Mouse (Mus musculus): ENCODE measurements at regions not wholly inside any gene's neighbourhood (a gene's known extent, or its start where the extent isn't known, plus 50 kb on each side); places are given as distances from the start of the nearest gene placed in this dataset.

DNA sequence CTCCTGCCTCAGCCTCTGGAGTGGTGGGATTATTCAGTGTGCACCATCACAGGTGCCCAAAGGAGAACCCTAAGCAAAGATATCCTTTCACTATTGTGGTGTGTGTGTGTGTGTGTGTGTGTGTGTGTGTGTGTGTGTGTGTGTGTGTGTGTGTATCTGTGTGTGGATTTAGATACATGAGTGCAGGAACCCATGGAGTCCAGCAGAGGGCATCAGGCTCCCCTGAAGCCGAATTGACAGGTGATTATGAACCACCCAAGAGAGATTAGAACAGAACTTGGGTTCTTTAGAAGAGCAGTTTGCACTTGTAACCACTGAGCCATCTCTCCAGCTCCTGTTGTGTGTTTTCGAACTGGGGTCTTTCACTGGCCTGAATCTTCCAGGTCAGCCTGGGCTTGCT lies 310.1 kb upstream of the Tbx3 start:
- DNase-seq, result no peak

DNA sequence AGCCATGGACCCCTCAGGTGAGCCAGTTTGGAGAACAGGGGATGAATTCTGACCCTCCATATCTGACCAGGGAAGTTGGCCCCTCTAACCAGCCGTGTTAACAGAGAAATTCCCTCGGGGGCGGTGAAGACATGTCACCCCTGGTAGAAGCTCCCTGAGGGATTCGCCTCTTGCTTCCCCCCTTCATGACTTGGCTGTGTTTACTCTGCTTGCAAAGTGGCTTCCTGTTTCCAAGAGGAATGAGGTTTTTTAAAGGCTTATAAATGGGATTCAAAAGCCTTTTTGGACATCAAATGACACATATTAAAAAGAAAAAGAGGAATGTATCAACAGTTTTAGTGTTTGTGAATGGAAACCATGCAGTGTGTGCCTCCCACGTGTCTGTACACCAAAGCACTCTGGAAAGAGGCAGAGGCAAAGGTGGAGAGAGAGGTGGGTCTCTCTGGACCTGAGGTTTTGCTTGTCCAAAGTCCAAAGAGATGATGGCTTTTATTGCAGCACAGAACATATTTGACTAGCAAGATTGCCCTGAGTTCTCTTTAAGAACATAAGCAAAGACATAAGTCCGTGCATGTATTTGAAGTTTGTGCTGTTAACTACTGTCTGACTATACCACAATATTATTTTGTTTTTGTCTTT lies 308.9 kb upstream of the Tbx3 start:
- DNase-seq, result no peak

DNA sequence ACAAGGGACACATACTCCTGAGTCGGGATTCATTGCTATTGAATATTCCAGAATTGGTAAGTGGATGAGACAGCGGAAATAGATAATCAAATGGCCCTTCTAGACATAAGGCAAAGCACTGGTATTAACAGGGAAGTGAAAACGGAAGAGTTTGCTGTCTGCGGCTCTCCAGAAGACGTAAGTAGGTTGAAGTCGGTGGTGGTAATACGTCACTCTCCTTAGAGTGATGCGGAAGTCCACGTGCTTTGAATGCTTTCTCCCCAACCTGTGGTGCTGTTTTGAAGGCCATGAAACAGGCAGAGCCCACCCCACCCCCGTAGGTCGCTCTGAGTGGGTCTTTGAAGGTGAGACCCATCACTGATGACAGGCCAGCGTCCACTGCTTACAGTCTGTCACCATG lies 308.0 kb upstream of the Tbx3 start:
- DNase-seq, result no peak

DNA sequence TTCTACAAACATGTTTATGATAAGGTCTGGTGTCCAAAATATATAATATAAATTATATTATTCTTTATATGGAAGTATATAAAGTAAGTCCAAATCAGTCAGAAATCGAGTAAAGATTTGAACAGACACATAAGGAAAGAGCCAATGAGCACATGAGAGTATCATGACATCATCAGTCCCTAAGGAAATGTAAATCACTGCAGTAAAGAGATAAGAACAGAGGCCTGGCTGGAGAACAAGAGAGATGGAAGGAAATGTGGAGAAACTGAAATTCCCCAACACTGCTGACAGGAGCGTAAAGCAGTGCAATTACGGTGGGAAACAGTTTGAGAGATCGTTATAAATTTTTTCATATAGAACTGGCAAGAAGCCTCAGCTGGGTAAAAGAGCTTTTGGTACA lies 306.2 kb upstream of the Tbx3 start:
- DNase-seq, result no peak

DNA sequence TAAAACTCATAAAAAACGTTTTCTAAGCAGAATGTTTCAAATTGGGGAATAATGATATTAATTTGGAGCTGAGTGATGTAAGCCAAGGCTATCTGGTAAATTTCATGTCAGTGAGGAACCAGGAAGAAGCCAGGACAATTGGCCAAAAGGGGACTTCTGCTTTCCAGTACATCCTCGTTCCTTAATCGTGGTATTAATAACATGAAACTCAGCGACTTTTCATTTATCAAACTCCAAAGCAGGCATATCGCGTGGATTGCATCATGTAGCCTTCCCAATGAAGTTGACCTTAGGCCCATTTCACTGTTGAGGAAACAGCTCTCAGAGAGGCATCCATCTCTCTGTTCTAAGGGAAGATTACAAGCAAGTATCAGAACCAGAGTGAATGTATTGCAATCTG lies 305.3 kb upstream of the Tbx3 start:
- no peak for DNase-seq

DNA sequence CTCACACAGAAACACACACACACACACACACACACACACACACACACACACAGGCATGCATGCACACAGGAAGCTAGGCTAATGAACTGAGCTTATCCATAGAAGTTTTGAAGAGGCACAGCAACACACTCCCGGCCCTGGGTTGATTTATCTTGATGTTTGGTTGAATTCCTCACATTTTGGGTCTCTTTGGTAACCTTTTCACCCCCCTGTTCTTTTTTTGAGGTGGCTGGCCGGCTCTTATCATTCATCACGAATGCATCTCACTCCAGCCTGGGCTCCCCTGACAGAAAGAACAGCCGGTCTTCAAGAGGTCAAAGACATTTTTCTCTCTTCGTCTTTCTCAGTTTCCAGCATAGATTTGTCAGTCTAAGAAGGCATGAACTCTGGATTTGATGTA lies 304.2 kb upstream of the Tbx3 start:
- DNase-seq, result no peak

DNA sequence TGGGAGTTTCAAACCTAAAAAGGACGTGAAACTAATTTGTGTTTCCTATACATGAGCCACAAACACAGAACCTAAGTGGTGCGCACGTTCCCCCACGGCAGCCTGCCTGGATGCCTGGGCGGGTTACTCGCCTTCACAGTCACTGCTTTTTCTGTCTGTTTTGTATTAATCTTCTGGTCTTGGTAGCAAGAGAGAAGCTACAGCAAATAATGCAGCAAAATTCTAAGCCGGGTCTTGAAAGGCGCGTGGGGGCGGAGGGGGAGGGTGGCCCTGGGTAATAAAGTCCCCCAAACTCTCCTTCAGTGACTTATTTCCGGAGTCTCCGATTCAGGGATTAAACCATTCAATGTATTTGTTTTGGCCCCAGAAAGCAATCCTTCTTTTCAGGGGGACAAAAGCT lies 300.0 kb upstream of the Tbx3 start:
- no peak for DNase-seq

DNA sequence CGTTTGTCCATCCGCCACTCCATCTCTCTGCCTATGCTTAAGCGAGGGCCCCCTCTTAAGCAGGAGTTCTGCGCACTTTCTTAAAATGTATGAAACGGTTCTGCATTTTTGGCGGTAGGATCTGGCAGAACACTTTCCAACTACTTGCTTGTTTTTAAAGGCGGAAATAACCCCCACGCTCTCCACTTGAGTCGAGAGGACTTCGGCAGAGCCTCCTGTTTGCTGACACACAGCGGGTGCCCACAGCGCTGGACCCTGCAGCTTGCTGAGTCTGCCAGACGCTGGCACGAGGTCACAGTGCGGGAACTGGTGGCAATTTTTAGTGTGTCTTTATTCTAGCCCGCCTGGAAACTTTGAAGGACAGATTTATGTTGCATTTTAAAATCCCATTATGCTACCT lies 299.5 kb upstream of the Tbx3 start:
- peak; percentile 34 to 46 for DNase-seq

DNA sequence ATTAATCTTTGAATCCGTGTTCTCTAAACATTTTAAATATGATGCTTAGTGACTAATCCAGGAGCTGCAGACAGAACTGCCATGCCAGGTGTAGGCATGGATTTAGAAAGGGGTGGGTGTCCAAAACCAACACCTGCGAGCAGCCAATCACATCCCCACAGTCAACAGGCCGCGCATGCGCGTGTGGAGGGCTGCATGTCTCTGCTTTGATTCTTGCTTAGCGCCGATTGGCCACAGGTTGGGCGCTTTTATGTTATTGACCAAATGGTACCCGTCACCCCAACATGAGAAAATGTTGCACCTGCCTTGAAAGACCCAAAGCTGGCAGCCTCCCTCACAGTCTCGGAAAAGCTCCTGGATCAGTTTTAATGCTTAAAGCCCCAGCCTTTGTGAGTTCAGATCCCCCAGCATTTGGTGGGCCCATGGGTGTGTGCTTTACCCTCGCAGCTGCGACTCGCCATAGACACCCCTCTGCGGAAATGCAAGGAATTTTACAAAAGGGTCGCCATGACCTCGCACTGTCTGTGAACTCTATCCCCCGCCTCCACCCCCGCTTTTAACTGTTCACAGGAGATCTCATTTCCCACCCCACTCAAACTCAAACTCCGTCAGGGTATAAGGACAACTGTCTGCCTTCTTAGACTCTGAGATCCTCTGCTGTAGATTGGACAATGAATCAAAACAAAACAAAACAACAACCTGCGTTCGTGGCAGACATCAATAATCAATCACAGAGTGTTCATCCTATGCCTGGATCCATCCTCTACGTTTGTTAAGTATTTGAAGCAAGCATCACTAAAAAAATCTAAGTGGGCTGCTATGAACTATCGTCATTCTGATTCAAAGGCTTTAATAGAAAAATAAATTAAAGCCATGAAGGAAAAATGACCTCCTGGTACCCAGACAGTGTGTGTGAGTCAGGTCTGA lies 296.4 kb upstream of the Tbx3 start:
- DNase-seq, result no peak

DNA sequence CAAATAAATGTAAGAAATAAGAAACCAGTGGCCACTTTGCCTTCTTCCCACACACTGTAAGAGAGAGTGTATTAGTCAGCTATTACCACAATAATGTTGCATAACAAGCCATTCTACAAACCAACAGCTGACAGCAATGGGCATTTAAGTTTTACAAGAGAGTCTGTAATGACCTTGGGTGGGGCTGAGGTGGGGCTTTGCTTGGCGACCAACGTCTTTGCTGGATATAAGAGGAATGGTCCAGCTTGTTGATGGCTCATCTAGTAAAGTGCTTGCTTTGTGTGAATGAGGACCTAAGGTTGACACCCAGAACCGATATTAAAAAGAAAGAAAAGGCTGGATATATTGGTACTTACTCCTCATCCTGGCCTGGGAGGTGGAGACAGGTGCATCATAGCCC lies 295.6 kb upstream of the Tbx3 start:
- DNase-seq, result no peak

DNA sequence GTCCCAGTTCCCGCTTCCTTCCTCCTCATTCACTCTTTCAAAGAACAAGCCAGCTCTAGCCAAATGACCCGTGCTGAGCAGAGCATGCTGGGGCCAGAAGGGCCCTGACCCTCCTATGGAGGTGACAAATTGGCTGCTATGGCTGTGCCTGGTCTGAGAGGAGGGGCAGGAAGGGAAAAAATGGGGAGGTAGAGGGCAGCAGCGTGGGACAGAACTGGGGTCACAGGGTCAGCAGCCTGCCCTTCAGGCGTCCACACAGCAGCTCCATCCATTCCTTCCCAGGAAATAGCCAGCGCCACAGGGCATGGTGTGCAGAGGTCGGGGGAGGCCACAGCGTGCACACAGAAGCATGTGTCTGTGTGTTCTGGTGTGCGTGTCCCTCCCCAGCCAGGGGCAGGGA lies 292.2 kb upstream of the Tbx3 start:
- DNase-seq, result no peak

DNA sequence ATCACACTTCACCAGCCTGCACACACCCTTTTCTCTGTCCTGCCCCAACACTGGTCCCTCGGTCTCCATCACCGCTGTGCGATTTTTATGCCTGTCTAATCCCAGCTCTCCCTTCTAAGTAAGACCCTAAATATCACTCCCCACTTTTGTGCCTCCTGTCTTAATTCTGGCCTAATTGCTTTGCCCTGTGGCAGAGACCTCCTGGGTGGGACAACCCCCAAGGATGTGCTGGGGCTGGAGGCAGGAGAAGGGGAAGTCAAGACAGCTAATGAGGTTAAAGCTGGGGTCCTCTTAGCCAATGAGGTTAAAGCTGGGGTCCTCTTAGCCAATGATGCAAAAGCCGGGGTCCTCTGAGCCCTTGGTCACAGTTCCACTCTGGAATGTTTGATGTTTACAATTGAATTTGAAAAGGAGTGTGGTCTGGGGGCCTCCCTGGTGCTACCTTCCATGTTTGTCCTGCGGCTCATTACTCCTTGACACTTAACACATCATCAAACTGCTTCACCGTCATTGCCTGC lies 290.5 kb upstream of the Tbx3 start:
- DNase-seq, result no peak

DNA sequence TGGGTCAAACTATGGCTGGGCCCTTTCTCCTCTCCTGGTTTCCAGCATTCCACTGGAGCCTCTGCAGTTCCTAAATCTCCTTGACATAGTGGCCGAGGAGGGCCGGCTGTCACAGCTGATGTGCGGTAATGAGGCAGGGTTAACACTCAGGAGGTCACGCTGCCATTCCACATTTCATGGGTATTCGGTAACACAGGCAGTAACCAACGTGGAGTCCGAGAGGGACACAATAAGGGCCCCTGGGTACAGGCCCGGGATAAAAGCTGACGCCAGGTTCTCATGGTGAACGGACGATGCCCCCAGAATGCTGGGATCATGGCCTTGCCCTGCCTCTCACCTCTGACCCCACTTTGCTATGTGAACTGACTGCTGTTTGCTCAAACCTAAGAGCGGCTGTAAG lies 289.0 kb upstream of the Tbx3 start:
- DNase-seq, result no peak

DNA sequence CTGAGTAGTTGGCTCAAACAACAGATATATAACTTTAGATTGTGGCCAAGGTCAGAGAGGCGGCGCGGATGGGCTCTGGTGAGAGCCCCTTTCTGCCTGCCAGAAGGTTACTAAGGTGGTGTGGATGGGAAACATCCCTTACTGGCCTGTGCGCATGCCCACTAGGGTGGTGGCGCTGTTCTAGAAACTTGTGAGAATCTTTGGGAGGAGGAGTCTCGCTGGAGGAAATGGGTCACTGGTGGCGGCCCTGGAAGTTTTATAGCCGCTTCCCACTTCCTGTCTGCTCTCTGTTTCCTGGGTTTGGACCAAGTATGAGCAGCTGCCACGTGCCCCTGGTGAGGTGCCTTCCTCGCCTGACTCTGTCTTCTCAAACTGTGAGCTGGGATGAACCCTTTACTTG lies 285.0 kb upstream of the Tbx3 start:
- no peak for DNase-seq

DNA sequence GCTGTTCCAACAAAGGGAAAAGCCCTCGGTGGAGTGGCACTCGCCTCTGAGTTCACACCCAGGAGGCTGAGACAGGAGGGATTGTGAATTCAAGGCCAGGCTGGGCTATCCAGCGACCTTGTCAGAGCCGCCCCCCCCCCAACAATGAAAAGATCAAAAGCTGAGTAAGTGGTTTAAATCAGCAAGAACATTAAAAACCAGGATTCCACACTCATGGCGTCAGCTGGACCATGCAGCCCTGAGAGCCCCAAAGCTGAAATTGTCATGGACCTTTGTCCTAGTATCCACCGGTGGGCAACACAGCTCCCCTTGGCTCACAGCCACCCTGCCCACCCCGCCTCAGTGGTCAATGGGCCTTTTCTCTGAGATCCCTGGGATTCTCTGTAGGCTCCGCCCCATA lies 283.6 kb upstream of the Tbx3 start:
- DNase-seq, result peak in 1 of 2 experiments; percentile 18

DNA sequence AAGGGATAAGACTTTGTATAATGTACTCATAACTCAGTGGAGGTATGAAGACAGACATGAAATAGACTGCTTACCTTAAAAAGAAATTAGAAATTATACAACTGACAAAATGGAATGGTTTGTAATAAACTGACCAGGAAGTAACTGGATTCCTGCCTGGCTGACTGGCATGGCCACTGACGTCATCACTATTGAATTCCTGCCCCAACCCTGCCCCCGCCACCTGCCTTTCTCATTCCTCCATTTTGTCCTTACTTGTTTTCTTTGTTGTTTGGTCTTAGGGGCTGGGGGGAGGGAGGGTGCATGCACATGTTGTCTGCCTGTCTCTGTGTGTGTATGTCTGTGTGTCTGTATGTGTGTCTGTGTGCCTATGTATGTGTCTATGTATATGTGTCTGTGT lies 283.2 kb upstream of the Tbx3 start:
- DNase-seq, result peak in 1 of 2 experiments; percentile 19

DNA sequence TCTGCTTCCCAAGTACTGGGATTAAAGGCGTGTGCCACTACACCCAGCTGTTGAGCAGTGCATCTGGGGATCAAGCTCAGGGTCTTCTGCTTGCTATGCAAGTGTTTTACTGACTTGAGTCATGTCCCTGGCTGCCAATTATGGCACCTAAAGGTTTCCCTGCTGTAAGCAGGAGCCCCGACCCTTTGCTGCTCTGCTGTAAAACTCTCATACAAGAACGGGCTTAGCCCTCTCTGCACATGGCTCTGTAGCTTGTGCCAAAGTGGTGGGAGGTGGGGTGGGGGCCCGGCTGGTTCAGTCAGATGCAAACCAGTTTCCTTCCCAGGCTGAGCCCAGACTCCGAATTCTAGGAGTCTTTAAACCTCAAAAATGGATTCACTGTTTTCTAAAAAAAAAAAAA lies 281.6 kb upstream of the Tbx3 start:
- DNase-seq, result peak; percentile 20 to 24

DNA sequence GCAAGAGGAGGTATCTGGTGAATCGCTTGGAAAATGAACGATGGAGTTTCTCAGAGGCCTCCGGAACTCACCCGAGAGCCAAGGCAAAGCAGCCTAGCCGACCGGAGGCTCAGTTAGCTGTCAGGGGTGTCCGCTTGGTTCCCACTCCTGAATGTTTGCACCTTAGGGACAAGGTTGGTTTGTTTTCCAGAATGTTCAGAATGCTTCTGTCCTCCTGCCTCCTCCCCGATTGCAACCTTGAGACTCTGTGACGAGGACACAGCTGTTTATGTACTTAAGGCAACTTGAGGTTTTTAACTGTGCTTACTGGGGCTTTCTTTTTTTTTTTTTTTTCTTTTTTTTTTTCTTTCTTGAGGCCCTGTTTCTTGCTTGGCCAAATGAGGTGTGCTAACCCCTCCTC lies 281.1 kb upstream of the Tbx3 start:
- DNase-seq, result peak; percentile 26 to 43

DNA sequence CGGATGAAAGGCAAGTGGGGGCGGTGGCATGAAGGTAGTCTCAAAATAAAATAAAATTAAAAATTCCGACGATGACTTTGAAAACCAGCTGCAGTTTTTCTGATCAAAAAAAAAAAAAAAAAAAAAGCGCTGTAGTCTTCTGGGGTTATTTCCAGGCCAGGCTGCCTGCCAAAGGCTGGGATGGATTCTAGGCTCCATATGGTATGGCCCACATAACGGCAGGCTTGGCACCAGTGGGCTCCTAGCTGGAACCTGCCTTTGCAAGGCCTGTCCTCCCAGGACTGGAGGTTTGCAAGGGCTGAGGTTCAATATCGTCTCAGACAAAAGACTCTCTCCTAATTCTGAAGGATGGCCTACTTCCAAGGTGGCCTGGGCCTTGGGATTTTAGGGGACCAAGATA lies 280.6 kb upstream of the Tbx3 start:
- DNase-seq, result peak; percentile 88 to 89

DNA sequence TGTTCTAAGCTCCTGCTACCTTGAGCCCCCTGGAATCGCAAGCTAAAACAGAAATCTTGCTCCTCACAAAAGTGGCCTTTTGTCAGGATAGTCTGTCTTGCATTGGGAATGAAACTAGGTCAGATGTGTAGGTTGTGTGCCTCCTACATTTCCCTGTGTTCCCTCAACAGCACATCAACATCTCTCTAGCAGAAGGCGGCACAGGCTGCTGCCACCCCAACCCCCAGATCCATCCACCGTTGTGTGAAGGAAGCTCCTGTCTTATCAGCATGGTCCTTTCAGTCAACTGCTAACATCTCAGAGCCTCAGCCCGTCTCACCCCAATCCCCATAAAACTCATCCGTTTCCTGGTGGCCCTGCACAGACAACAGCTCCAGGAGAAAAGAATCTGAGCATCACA lies 272.0 kb upstream of the Tbx3 start:
- no peak for DNase-seq

DNA sequence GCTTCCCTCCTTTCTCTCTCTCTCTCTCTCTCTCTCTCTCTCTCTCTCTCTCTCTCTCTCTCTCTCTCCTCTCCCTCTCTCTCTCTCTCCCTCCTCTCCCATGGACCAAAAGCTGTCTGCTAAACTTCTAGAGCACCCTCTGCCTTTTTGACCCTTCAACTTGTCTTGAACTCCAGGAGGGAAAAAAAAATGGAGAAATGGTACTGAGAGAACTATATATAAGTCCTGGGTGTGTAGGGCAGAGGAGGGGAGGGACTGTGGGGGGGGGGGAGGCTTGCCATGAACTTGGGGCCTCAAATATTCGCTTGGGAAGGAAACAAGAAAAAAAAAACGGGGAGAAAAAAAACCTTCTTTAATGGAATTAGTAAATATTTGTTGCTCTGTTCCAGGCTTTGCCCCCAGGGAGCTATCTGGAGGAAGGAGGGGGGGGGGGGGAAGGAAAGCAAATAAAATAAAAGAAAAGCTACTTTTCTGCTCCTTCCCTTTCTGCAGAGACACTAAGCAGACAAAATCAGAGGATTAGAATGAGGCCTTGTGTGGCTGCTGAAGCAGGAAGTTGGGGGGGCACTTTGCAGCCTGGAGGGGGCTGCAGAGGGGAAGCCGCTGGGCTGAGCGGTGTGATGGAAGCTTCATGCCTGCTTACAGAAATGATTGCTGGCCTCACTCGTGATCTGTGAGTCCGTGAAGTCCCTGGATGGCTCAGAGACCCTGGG lies 270.1 kb upstream of the Tbx3 start:
- DNase-seq, result no peak

DNA sequence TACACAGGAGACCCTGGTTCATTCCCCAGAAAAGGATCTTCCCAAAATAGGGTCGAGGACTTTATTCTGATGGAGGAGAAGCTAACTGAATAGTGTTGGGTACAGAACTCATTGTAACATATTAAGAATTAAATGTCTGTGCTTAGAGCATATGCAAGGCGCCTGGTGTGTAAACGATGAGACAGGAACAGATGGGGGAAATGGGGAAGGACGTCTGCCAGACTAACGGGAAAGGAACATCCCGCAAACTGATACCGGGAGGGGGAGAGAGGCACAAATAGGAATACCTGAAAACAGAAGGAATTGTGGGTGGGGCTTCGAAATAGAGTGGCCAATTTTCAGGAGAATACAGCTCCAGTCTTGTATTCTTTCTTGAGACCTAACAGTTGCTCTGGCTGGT lies 268.6 kb upstream of the Tbx3 start:
- no peak for DNase-seq

DNA sequence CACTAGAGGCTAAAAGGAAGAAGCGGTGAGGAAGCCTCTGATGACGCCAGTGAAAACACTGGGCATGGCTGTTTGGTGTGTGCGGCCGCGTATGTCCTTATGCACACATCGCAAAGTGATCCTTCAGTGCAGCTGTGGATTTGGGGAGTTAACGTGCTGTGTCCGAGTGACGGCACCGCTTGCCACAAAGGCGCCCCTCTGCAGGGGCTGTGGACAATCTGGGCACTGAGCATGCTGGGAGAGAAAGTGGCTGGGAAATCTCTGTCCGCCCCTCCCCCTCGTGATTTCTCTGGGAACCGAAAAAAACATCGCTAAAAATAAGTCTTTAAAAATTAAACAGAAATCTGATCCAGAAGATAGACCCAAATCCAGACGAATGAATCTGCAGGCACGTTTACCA lies 267.8 kb upstream of the Tbx3 start:
- DNase-seq, result no peak

DNA sequence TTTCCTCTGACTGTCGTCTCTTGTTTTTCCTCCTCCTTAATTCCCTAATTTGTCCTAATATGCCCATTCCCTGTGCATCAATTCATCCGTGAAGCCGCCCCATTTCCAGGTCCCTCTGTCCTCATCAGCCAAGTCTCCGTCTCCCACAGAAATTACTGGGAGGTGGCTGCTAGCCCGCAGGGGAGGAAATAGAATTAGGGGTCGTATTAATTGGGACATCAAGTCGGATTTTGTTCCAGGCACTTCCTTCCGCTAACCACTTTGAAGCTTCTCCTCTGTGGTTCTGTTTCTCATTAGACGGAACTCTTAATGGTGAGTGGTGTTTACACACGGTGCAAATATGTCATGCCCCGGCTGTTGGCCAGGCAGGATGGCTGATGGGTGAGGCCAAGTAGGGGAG lies 259.5 kb upstream of the Tbx3 start:
- DNase-seq, result no peak

Data from cerebellum, postnatal 14 days (tissue).